Mouse (Mus musculus): ENCODE measurements around the gene Clec9a. TPM values are rescaled to one million over a fixed set of nuclear protein-coding genes. Genes with fewer than 3 reads are reported as not detected.

The Clec9a gene
- polyA plus RNA-seq (2015; fragmentation: Nextera tagmentation; extraction: Ambion mirVana), result 0.44 and 0.63 TPM in 2 replicates

GRCm38 (mm10) chr6:129408562-129408961, at the start of gene Clec9a:
Gene Clec9a, plus strand, starts transcription at chr6:129408862.

GRCm38 (mm10) chr6:129385774-129386173, 22.9 kb upstream of the Clec9a start, which contains the start of gene Clec12b:
Gene Clec12b, minus strand, starts transcription at chr6:129385874.

GRCm38 (mm10) chr6:129396997-129397396, 11.7 kb upstream of the Clec9a start, which contains the start of gene Clec1b:
Gene Clec1b, plus strand, starts transcription at chr6:129397297.

GRCm38 (mm10) chr6:129451411-129452039, 42.9 kb downstream of the Clec9a start, which contains the start of gene Clec1a:
Gene Clec1a, minus strand, starts transcription at chr6:129452000.

Other genes with a start within 250 kb of the Clec9a start
- gene Clec2d, start 228.2 kb upstream of the Clec9a start, polyA plus RNA-seq (2015; fragmentation: Nextera tagmentation; extraction: Ambion mirVana), result 1.0 and 2.2 TPM in 2 replicates
- gene Cd69, start 133.4 kb upstream of the Clec9a start, polyA plus RNA-seq (2015; fragmentation: Nextera tagmentation; extraction: Ambion mirVana), result 2.4 and 4.1 TPM in 2 replicates
- gene 4922502D21Rik, start 77.1 kb upstream of the Clec9a start, polyA plus RNA-seq (2015; fragmentation: Nextera tagmentation; extraction: Ambion mirVana), result not detected in 2 replicates
- 23.3 and 29.6 TPM in 2 replicates for gene Clec12a, start 66.2 kb upstream of the Clec9a start, polyA plus RNA-seq (2015; fragmentation: Nextera tagmentation; extraction: Ambion mirVana)
- 0.79 and 1.3 TPM in 2 replicates for gene Clec12b, start 23.0 kb upstream of the Clec9a start, polyA plus RNA-seq (2015; fragmentation: Nextera tagmentation; extraction: Ambion mirVana)
- gene Clec1b, start 11.6 kb upstream of the Clec9a start, polyA plus RNA-seq (2015; fragmentation: Nextera tagmentation; extraction: Ambion mirVana), result 14.0 and 14.6 TPM in 2 replicates
- gene Clec1a, start 43.1 kb downstream of the Clec9a start, polyA plus RNA-seq (2015; fragmentation: Nextera tagmentation; extraction: Ambion mirVana), result 2.3 and 3.9 TPM in 2 replicates
- 0.94 and 1.8 TPM in 2 replicates for gene Olr1, start 98.3 kb downstream of the Clec9a start, polyA plus RNA-seq (2015; fragmentation: Nextera tagmentation; extraction: Ambion mirVana)
- gene Tmem52b, start 103.7 kb downstream of the Clec9a start, polyA plus RNA-seq (2015; fragmentation: Nextera tagmentation; extraction: Ambion mirVana), result not detected in 2 replicates
- 40.3 and 41.6 TPM in 2 replicates for gene Gabarapl1, start 124.3 kb downstream of the Clec9a start, polyA plus RNA-seq (2015; fragmentation: Nextera tagmentation; extraction: Ambion mirVana)
- 0.70 and 0.99 TPM in 2 replicates for gene Klre1, start 169.0 kb downstream of the Clec9a start, polyA plus RNA-seq (2015; fragmentation: Nextera tagmentation; extraction: Ambion mirVana)
- gene Klrd1, start 182.9 kb downstream of the Clec9a start, polyA plus RNA-seq (2015; fragmentation: Nextera tagmentation; extraction: Ambion mirVana), result 6.3 and 8.0 TPM in 2 replicates
- 3.0 and 6.1 TPM in 2 replicates for gene Klrk1, start 215.0 kb downstream of the Clec9a start, polyA plus RNA-seq (2015; fragmentation: Nextera tagmentation; extraction: Ambion mirVana)
- gene Klrc3, start 234.5 kb downstream of the Clec9a start, polyA plus RNA-seq (2015; fragmentation: Nextera tagmentation; extraction: Ambion mirVana), result not detected in 2 replicates